Mouse (Mus musculus): ENCODE data around the gene Capzb. TPM values are rescaled to one million over a fixed set of nuclear protein-coding genes. Genes with fewer than 3 reads are reported as not detected.

Capzb gene
- polyA plus RNA-seq, 1 experiment from 2014 or later, result 293 TPM

DNA sequence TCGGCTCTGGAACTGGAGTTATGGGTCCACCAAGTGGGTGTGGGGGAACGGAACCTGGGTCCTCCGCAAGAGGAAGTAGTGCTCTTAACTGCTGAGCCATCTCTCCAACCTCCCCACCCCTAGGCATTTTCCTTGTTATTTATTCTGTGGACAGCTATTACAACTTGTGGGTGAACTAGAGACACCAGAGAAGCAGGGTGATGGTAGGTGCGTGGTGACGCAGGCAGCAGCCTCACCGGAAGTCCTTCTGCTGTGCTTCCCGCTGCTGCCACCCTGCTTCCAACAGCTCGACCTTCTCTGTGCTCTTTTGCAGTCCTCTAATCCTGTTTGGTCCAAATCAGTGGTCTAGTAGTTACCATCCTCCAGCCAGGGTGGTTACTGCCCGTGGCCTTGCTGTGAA lies 6.4 kb downstream of the Capzb start:
- WGBS, result 86% methylated on average over 9 of the region's 9 CpGs
- no peak overlapping the region for H3K9ac ChIP-seq (ENCODE audit: low read depth, low read length)
- no peak overlapping the region for H3K4me3 ChIP-seq (ENCODE audit: low read depth, low read length)
- H3K36me3 ChIP-seq (ENCODE audit: control insufficient read depth, insufficient read depth, low read length), result peaks cover 11% of the 10 kb centered on the region; the same call in 1 of the 2 replicates
- no peak overlapping the region for H3K27ac ChIP-seq (replicated peaks; ENCODE audit: low read depth, low read length)
- no peak overlapping the region for H3K4me2 ChIP-seq (ENCODE audit: low read depth, low read length)
- no peaks in the 10 kb centered on the region for H3K9me3 ChIP-seq (ENCODE audit: control insufficient read depth, low read length)
- H3K27me3 ChIP-seq (replicated peaks; ENCODE audit: control insufficient read depth, insufficient read depth, low read length), result no peaks in the 10 kb centered on the region
- ATAC-seq (ENCODE audit: low read depth) (no peak), DNase-seq (ENCODE audit: low spot score) (no peak)
- H3K4me1 ChIP-seq (ENCODE audit: control insufficient read depth, insufficient read depth, low read length), result peaks cover 22% of the 10 kb centered on the region

DNA sequence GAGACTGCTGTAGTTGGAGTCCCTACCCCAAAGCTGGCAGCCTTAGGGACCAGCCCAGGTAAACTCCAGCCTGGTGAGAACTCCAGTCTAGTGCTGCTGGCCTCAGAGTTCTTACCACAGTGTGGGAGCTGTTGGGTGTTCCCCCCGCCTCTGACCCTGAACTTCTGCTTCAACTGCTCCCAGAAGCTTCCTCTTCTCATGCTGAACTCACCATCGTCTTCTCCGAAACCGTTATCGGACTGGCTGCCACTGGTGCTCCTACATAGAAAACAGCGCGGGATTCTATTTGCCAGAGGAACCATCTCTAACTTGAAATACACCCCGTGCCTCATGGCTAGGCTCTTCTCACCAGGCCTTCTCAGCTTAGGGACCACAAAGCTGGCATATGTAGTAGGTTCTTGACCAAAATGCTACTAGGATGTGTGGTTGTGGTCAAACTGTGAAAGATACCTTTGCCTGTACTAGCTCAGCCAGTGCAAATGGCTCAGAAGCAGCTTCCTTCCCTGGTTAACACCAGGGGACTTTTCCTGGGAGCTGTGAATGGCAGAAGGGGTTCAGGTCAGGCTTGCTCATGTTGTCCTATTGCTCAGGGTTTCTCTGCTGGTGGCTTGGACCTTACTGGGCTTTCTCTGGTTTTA lies 7.1 kb downstream of the Capzb start:
- Histone ChIP-seq H3K27ac (replicated peaks; ENCODE audit: low read depth, low read length) (no peak overlapping the region), H3K9me3 (ENCODE audit: control insufficient read depth, low read length) (no peaks in the 10 kb centered on the region), H3K27me3 (replicated peaks; ENCODE audit: control insufficient read depth, insufficient read depth, low read length) (no peaks in the 10 kb centered on the region), H3K4me2 (ENCODE audit: low read depth, low read length) (no peak overlapping the region), H3K9ac (ENCODE audit: low read depth, low read length) (no peak overlapping the region), H3K36me3 (ENCODE audit: control insufficient read depth, insufficient read depth, low read length) (peaks cover 11% of the 10 kb centered on the region; the same call in 1 of the 2 replicates), H3K4me1 (ENCODE audit: control insufficient read depth, insufficient read depth, low read length) (peaks cover 15% of the 10 kb centered on the region), H3K4me3 (ENCODE audit: low read depth, low read length) (no peak overlapping the region)
- DNase-seq (ENCODE audit: low spot score) (no peak), ATAC-seq (ENCODE audit: low read depth) (no peak)
- WGBS, result 94% methylated on average over 8 of the region's 8 CpGs

GRCm38 (mm10) chr4:139200946-139201345 lies 8.2 kb downstream of the Capzb start:
- Histone ChIP-seq H3K27ac (replicated peaks; ENCODE audit: low read depth, low read length) (no peak overlapping the region), H3K4me1 (ENCODE audit: control insufficient read depth, insufficient read depth, low read length) (peaks cover 11% of the 10 kb centered on the region; the same call in 1 of the 2 replicates), H3K36me3 (ENCODE audit: control insufficient read depth, insufficient read depth, low read length) (peaks cover 17% of the 10 kb centered on the region), H3K4me3 (ENCODE audit: low read depth, low read length) (no peak overlapping the region), H3K27me3 (replicated peaks; ENCODE audit: control insufficient read depth, insufficient read depth, low read length) (no peaks in the 10 kb centered on the region), H3K9ac (ENCODE audit: low read depth, low read length) (no peak overlapping the region), H3K9me3 (ENCODE audit: control insufficient read depth, low read length) (no peaks in the 10 kb centered on the region), H3K4me2 (ENCODE audit: low read depth, low read length) (no peak overlapping the region)
- WGBS, result 89% methylated on average over 3 of the region's 3 CpGs
- ATAC-seq (ENCODE audit: low read depth) (no peak), DNase-seq (ENCODE audit: low spot score) (no peak)

DNA sequence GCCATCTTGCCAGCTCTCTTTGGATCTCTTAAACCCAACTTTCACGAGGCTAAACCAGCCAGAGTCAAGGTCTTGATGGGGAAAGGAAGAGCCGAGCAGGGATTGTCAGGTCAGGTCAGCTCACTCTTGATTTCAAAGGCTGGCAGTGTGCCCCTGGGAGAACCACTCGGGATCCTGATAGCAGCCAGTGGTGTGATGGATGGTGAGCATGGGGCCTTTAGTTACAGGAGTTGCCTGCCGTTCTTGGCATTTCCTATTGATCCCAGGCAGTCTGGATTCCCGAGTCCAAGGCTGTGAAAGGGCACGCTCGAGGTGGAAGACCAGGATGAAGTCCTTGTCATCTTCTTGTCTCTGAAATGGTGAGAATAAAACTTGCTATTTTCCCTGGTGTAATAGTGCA lies 9.9 kb downstream of the Capzb start:
- H3K27ac ChIP-seq (replicated peaks; ENCODE audit: low read depth, low read length), result no peak overlapping the region
- H3K9ac ChIP-seq (ENCODE audit: low read depth, low read length), result no peak overlapping the region
- H3K36me3 ChIP-seq (ENCODE audit: control insufficient read depth, insufficient read depth, low read length), result peaks cover 18% of the 10 kb centered on the region
- H3K9me3 ChIP-seq (ENCODE audit: control insufficient read depth, low read length), result no peaks in the 10 kb centered on the region
- no peak overlapping the region for H3K4me2 ChIP-seq (ENCODE audit: low read depth, low read length)
- DNase-seq (ENCODE audit: low spot score) (no peak), ATAC-seq (ENCODE audit: low read depth) (no peak)
- H3K4me3 ChIP-seq (ENCODE audit: low read depth, low read length), result no peak overlapping the region
- peaks cover 15% of the 10 kb centered on the region for H3K4me1 ChIP-seq (ENCODE audit: control insufficient read depth, insufficient read depth, low read length)
- 56% methylated on average over 7 of the region's 7 CpGs for WGBS
- H3K27me3 ChIP-seq (replicated peaks; ENCODE audit: control insufficient read depth, insufficient read depth, low read length), result no peaks in the 10 kb centered on the region

GRCm38 (mm10) chr4:139203381-139203780 lies 10.7 kb downstream of the Capzb start:
- Histone ChIP-seq H3K27me3 (replicated peaks; ENCODE audit: control insufficient read depth, insufficient read depth, low read length) (no peaks in the 10 kb centered on the region), H3K4me1 (ENCODE audit: control insufficient read depth, insufficient read depth, low read length) (peaks cover 18% of the 10 kb centered on the region)
- DNase-seq (ENCODE audit: low spot score), result no peak

GRCm38 (mm10) chr4:139205842-139206241 lies 13.1 kb downstream of the Capzb start:
- ATAC-seq (ENCODE audit: low read depth) (no peak), DNase-seq (ENCODE audit: low spot score) (no peak)
- WGBS, result 47% methylated on average over 5 of the region's 5 CpGs
- H3K27me3 ChIP-seq (replicated peaks; ENCODE audit: control insufficient read depth, insufficient read depth, low read length), result no peaks in the 10 kb centered on the region
- H3K36me3 ChIP-seq (ENCODE audit: control insufficient read depth, insufficient read depth, low read length), result peaks cover 7% of the 10 kb centered on the region
- H3K4me2 ChIP-seq (ENCODE audit: low read depth, low read length), result no peak overlapping the region
- H3K9me3 ChIP-seq (ENCODE audit: control insufficient read depth, low read length), result no peaks in the 10 kb centered on the region
- no peak overlapping the region for H3K4me3 ChIP-seq (ENCODE audit: low read depth, low read length)
- H3K27ac ChIP-seq (replicated peaks; ENCODE audit: low read depth, low read length), result no peak overlapping the region
- no peak overlapping the region for H3K9ac ChIP-seq (ENCODE audit: low read depth, low read length)
- peaks cover 26% of the 10 kb centered on the region for H3K4me1 ChIP-seq (ENCODE audit: control insufficient read depth, insufficient read depth, low read length)

More at GRCm38 (mm10) chr4:139203381-139203780, 10.7 kb downstream of the Capzb start:
- Histone ChIP-seq H3K4me3 (ENCODE audit: low read depth, low read length) (no peak overlapping the region), H3K9me3 (ENCODE audit: control insufficient read depth, low read length) (no peaks in the 10 kb centered on the region), H3K27ac (replicated peaks; ENCODE audit: low read depth, low read length) (no peak overlapping the region), H3K36me3 (ENCODE audit: control insufficient read depth, insufficient read depth, low read length) (peaks cover 18% of the 10 kb centered on the region), H3K4me2 (ENCODE audit: low read depth, low read length) (no peak overlapping the region), H3K9ac (ENCODE audit: low read depth, low read length) (no peak overlapping the region)
- ATAC-seq (ENCODE audit: low read depth), result no peak
- WGBS, result 64% methylated on average over 2 of the region's 2 CpGs

GRCm38 (mm10) chr4:139206353-139207045 lies 13.8 kb downstream of the Capzb start:
- Histone ChIP-seq H3K4me1 (ENCODE audit: control insufficient read depth, insufficient read depth, low read length) (peaks cover 26% of the 10 kb centered on the region), H3K4me2 (ENCODE audit: low read depth, low read length) (no peak overlapping the region), H3K4me3 (ENCODE audit: low read depth, low read length) (no peak overlapping the region), H3K9me3 (ENCODE audit: control insufficient read depth, low read length) (no peaks in the 10 kb centered on the region), H3K36me3 (ENCODE audit: control insufficient read depth, insufficient read depth, low read length) (peaks cover 7% of the 10 kb centered on the region), H3K9ac (ENCODE audit: low read depth, low read length) (no peak overlapping the region), H3K27me3 (replicated peaks; ENCODE audit: control insufficient read depth, insufficient read depth, low read length) (no peaks in the 10 kb centered on the region), H3K27ac (replicated peaks; ENCODE audit: low read depth, low read length) (no peak overlapping the region)
- 82% methylated on average over 8 of the region's 8 CpGs for whole genome bisulfite sequencing
- no peak for ATAC-seq (ENCODE audit: low read depth)
- no peak for DNase-seq (ENCODE audit: low spot score)

DNA sequence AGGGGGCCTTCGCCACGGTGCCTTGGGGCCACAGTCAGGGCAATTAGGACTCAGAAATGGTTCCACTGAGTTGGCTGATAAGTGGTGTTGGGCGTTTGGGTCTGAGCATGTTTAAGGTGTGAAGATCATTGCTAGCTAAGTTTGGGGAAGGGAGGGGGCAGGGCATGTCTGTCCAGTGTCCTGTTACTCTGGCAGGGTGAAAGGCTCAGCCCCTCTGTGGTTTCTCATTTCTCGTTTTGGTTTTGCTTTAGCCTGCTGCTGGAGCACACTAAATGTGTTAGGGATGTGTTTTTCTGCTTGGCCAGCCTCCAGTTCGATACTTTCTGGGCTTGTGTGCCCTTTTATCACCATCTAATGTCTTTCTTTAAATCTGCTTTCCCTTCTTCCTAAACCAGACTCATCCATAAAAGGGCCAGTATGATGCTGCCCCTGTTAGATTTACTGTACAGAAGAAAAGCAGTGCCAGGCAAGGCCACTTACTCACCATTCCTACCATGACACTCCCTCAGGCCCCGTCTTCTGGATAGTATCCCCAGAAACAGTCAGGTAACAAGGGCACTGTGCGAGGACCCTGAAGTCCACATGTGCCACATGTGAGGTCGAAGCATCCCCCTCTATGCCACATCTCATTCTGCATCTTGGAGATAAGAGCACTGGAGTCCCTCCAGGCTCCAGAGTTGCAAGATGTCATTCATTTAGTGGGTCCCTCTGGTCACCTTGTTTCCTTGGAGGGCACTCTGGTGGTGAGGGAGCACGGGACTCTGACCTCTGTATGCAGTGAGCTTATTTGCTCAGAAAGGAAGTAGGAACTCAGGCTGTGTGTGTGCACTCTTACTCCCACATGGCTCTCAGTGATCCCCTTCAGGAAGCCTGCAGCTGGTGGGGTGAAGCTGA lies 15.8 kb downstream of the Capzb start:
- WGBS, result 42% methylated on average over 9 of the region's 9 CpGs
- H3K9ac ChIP-seq (ENCODE audit: low read depth, low read length), result no peak overlapping the region
- H3K4me1 ChIP-seq (ENCODE audit: control insufficient read depth, insufficient read depth, low read length), result peaks cover 33% of the 10 kb centered on the region
- ATAC-seq (ENCODE audit: low read depth), result no peak
- H3K9me3 ChIP-seq (ENCODE audit: control insufficient read depth, low read length), result no peaks in the 10 kb centered on the region
- H3K27ac ChIP-seq (replicated peaks; ENCODE audit: low read depth, low read length), result peak overlapping the region; percentile 71
- peaks cover 7% of the 10 kb centered on the region; the same call in 1 of the 2 replicates for H3K36me3 ChIP-seq (ENCODE audit: control insufficient read depth, insufficient read depth, low read length)
- no peak overlapping the region for H3K4me2 ChIP-seq (ENCODE audit: low read depth, low read length)
- H3K4me3 ChIP-seq (ENCODE audit: low read depth, low read length), result no peak overlapping the region
- peak; percentile 42 for DNase-seq (ENCODE audit: low spot score)
- no peaks in the 10 kb centered on the region for H3K27me3 ChIP-seq (replicated peaks; ENCODE audit: control insufficient read depth, insufficient read depth, low read length)
